Mouse (Mus musculus): ENCODE measurements around the gene Slc35g2. TPM values are rescaled to one million over a fixed set of nuclear protein-coding genes. Genes with fewer than 3 reads are reported as not detected.

The Slc35g2 gene
- polyA plus RNA-seq (2014; fragmentation: Nextera tagmentation; extraction: Ambion mirVana): 16.9 and 18.5 TPM in 2 replicates

DNA sequence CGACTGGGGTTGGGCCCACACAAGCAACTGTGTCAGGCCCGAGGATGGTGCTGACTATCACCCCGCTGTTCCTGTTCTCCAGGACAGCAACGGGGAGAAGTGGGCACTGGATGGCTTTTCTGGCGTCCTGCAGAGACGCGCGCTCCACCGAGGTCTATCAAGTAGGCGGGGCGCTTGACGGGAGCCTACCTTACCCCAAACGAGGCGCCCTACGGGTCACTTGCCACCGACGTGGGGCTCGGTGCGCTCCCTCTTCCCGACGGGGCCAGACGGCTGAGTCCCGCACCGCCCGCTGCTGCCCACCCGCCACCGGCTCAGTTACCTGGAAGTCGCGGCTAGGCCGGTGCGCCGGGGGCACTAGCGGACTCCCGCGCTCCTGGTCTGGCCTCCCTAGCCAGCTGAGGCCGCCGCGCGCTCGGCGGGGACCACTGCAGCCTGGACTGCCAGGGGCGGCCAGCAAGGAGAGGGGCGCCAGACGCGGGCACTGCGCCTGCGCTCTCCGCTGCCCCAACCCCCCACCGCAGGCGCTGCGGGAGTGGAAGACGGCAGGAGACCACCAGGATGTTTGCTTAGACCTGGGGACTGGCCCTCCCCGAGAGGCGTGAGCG is at the start of gene Slc35g2:
Slc35g2 (minus strand) TSS at position 465 of the 608 bp plus-strand sequence.
- no peaks in the 10 kb centered on the region for H3K27me3 ChIP-seq (ENCODE audit: control insufficient read depth, insufficient read depth, low read length)
- WGBS: under 1% methylated on average over 55 of the region's 55 CpGs

GRCm38 (mm10) chr9:100616947-100617346 is 46.1 kb upstream of the Slc35g2 start:
- Histone ChIP-seq H3K27me3 (ENCODE audit: control insufficient read depth, insufficient read depth, low read length) (no peaks in the 10 kb centered on the region), H3K4me1 (ENCODE audit: control insufficient read depth, insufficient read depth, low read length) (peaks cover 14% of the 10 kb centered on the region; the same call in 1 of the 2 replicates), H3K9ac (replicated peaks; ENCODE audit: low read length) (no peak overlapping the region), H3K4me3 (replicated peaks; ENCODE audit: low read depth, low read length) (no peak overlapping the region), H3K27ac (replicated peaks; ENCODE audit: low read depth, low read length) (no peak overlapping the region; the same call in 1 of the 2 replicates), H3K4me2 (ENCODE audit: low read length) (peak overlapping the region; percentile 33), H3K36me3 (ENCODE audit: control insufficient read depth, insufficient read depth, low read length) (no peaks in the 10 kb centered on the region), H3K9me3 (ENCODE audit: control insufficient read depth, low read length) (no peaks in the 10 kb centered on the region)
- peak; percentile 85 for DNase-seq
- 19% methylated on average over 11 of the region's 11 CpGs for WGBS
- ATAC-seq (ENCODE audit: low FRiP score, low TSS enrichment): no peak; the same call in 1 of the 2 replicates

More for the DNA sequence above, at the start of gene Slc35g2:
- Histone ChIP-seq H3K27ac (replicated peaks; ENCODE audit: low read depth, low read length) (peak within 1 kb of the TSS; percentile 74), H3K4me3 (replicated peaks; ENCODE audit: low read depth, low read length) (peak within 1 kb of the TSS; percentile 65), H3K9me3 (ENCODE audit: control insufficient read depth, low read length) (no peaks in the 10 kb centered on the region), H3K36me3 (ENCODE audit: control insufficient read depth, insufficient read depth, low read length) (no peaks in the 10 kb centered on the region), H3K9ac (replicated peaks; ENCODE audit: low read length) (peak within 1 kb of the TSS; percentile 69), H3K4me1 (ENCODE audit: control insufficient read depth, insufficient read depth, low read length) (peaks cover 9% of the 10 kb centered on the region; the same call in 1 of the 2 replicates), H3K4me2 (ENCODE audit: low read length) (peak within 1 kb of the TSS; percentile 72)
- DNase-seq: peak; percentile 89
- ATAC-seq (ENCODE audit: low FRiP score, low TSS enrichment): peak; percentile 89

DNA sequence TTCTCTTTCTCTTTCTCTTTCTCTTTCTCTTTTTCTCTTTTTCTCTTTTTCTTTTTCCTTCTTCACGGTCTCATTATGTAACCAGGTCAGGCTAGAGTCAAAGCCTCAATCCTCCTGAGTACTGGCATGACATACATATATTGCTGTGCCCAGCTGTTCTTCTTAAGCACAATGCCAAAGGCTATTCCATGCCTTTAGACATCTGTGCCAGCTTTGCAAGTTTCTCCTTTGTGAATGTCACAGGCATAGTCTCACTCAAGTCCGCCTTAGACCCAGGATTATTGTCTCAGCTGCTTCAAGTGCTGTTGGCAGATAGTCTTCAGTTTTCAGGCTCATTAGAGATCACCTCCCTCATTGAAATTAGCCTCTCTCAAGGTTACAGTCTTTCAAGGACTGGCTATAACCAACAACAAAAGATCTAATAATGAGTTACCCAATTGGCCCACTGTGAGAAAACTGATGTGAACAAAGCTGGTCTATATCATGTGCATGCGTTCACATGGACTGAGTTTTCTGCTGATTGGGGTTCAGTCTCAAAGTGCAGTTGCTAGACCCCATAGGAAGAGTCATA is 42.7 kb upstream of the Slc35g2 start:
- H3K4me2 ChIP-seq (ENCODE audit: low read length): no peak overlapping the region
- no peaks in the 10 kb centered on the region for H3K9me3 ChIP-seq (ENCODE audit: control insufficient read depth, low read length)
- no peak for ATAC-seq (ENCODE audit: low FRiP score, low TSS enrichment)
- H3K4me1 ChIP-seq (ENCODE audit: control insufficient read depth, insufficient read depth, low read length): peaks cover 11% of the 10 kb centered on the region; the same call in 1 of the 2 replicates
- H3K27me3 ChIP-seq (ENCODE audit: control insufficient read depth, insufficient read depth, low read length): no peaks in the 10 kb centered on the region
- H3K9ac ChIP-seq (replicated peaks; ENCODE audit: low read length): no peak overlapping the region
- H3K4me3 ChIP-seq (replicated peaks; ENCODE audit: low read depth, low read length): no peak overlapping the region
- WGBS: 74% methylated on average over 3 of the region's 3 CpGs
- no peaks in the 10 kb centered on the region for H3K36me3 ChIP-seq (ENCODE audit: control insufficient read depth, insufficient read depth, low read length)
- no peak overlapping the region for H3K27ac ChIP-seq (replicated peaks; ENCODE audit: low read depth, low read length)
- no peak for DNase-seq

- ATAC-seq (ENCODE audit: low FRiP score, low TSS enrichment): no peak
- no peak overlapping the region for H3K27ac ChIP-seq (replicated peaks; ENCODE audit: low read depth, low read length)
- H3K36me3 ChIP-seq (ENCODE audit: control insufficient read depth, insufficient read depth, low read length): no peaks in the 10 kb centered on the region
- no peak overlapping the region for H3K4me2 ChIP-seq (ENCODE audit: low read length)
- H3K9me3 ChIP-seq (ENCODE audit: control insufficient read depth, low read length): no peaks in the 10 kb centered on the region
- H3K4me1 ChIP-seq (ENCODE audit: control insufficient read depth, insufficient read depth, low read length): peaks cover 8% of the 10 kb centered on the region; the same call in 1 of the 2 replicates
- peak; percentile 69 for DNase-seq
- H3K9ac ChIP-seq (replicated peaks; ENCODE audit: low read length): no peak overlapping the region
- H3K4me3 ChIP-seq (replicated peaks; ENCODE audit: low read depth, low read length): no peak overlapping the region
- 38% methylated on average over 7 of the region's 7 CpGs for WGBS
- H3K27me3 ChIP-seq (ENCODE audit: control insufficient read depth, insufficient read depth, low read length): no peaks in the 10 kb centered on the region
Observed at GRCm38 (mm10) chr9:100605985-100606554, 35.2 kb upstream of the Slc35g2 start.

DNA sequence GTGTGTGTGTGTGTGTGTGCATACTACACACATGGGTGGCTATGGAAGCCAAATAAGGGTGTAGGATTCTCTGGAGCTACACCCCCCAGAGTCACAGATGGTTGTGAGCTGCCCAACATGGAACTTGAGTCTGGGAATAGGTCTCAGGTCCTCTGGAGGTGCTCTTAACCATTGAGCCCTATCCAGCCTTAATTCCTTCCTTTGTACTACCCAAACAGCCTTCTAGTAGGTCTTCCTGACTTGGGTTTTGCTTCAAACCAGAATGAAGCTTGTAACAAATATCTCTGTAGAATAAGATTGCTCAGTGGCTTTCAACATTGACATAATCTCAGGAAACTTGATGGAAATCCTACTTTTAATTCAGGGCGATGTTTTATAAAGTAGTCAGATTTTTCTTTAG is 34.6 kb upstream of the Slc35g2 start:
- Histone ChIP-seq H3K9me3 (ENCODE audit: control insufficient read depth, low read length) (no peaks in the 10 kb centered on the region), H3K4me3 (replicated peaks; ENCODE audit: low read depth, low read length) (no peak overlapping the region), H3K36me3 (ENCODE audit: control insufficient read depth, insufficient read depth, low read length) (no peaks in the 10 kb centered on the region), H3K4me1 (ENCODE audit: control insufficient read depth, insufficient read depth, low read length) (peaks cover 8% of the 10 kb centered on the region; the same call in 1 of the 2 replicates), H3K27me3 (ENCODE audit: control insufficient read depth, insufficient read depth, low read length) (no peaks in the 10 kb centered on the region), H3K9ac (replicated peaks; ENCODE audit: low read length) (no peak overlapping the region), H3K4me2 (ENCODE audit: low read length) (no peak overlapping the region), H3K27ac (replicated peaks; ENCODE audit: low read depth, low read length) (no peak overlapping the region)
- no peak for DNase-seq
- no peak for ATAC-seq (ENCODE audit: low FRiP score, low TSS enrichment)
- 93% methylated on average over 1 of the region's 1 CpGs for WGBS

- WGBS: 82% methylated on average over 5 of the region's 5 CpGs
- Histone ChIP-seq H3K27ac (replicated peaks; ENCODE audit: low read depth, low read length) (no peak overlapping the region), H3K27me3 (ENCODE audit: control insufficient read depth, insufficient read depth, low read length) (no peaks in the 10 kb centered on the region), H3K4me2 (ENCODE audit: low read length) (no peak overlapping the region), H3K9ac (replicated peaks; ENCODE audit: low read length) (no peak overlapping the region), H3K4me3 (replicated peaks; ENCODE audit: low read depth, low read length) (no peak overlapping the region), H3K4me1 (ENCODE audit: control insufficient read depth, insufficient read depth, low read length) (peaks cover 22% of the 10 kb centered on the region), H3K9me3 (ENCODE audit: control insufficient read depth, low read length) (no peaks in the 10 kb centered on the region), H3K36me3 (ENCODE audit: control insufficient read depth, insufficient read depth, low read length) (no peaks in the 10 kb centered on the region)
- ATAC-seq (ENCODE audit: low FRiP score, low TSS enrichment): no peak
- no peak for DNase-seq
Observed at GRCm38 (mm10) chr9:100603156-100603555, 32.3 kb upstream of the Slc35g2 start.

GRCm38 (mm10) chr9:100602130-100602529 is 31.2 kb upstream of the Slc35g2 start:
- H3K36me3 ChIP-seq (ENCODE audit: control insufficient read depth, insufficient read depth, low read length): no peaks in the 10 kb centered on the region
- H3K4me2 ChIP-seq (ENCODE audit: low read length): no peak overlapping the region
- H3K4me1 ChIP-seq (ENCODE audit: control insufficient read depth, insufficient read depth, low read length): peaks cover 22% of the 10 kb centered on the region
- WGBS: 95% methylated on average over 1 of the region's 1 CpGs
- DNase-seq (no peak), ATAC-seq (ENCODE audit: low FRiP score, low TSS enrichment) (no peak)
- H3K27me3 ChIP-seq (ENCODE audit: control insufficient read depth, insufficient read depth, low read length): no peaks in the 10 kb centered on the region
- H3K4me3 ChIP-seq (replicated peaks; ENCODE audit: low read depth, low read length): no peak overlapping the region
- H3K9ac ChIP-seq (replicated peaks; ENCODE audit: low read length): no peak overlapping the region
- H3K9me3 ChIP-seq (ENCODE audit: control insufficient read depth, low read length): no peaks in the 10 kb centered on the region
- no peak overlapping the region for H3K27ac ChIP-seq (replicated peaks; ENCODE audit: low read depth, low read length)

- ATAC-seq (ENCODE audit: low FRiP score, low TSS enrichment): no peak
- peaks cover 14% of the 10 kb centered on the region for H3K4me1 ChIP-seq (ENCODE audit: control insufficient read depth, insufficient read depth, low read length)
- no peak overlapping the region for H3K27ac ChIP-seq (replicated peaks; ENCODE audit: low read depth, low read length)
- no peaks in the 10 kb centered on the region for H3K36me3 ChIP-seq (ENCODE audit: control insufficient read depth, insufficient read depth, low read length)
- WGBS: 31% methylated on average over 3 of the region's 3 CpGs
- H3K4me2 ChIP-seq (ENCODE audit: low read length): no peak overlapping the region
- no peak overlapping the region for H3K9ac ChIP-seq (replicated peaks; ENCODE audit: low read length)
- no peak overlapping the region for H3K4me3 ChIP-seq (replicated peaks; ENCODE audit: low read depth, low read length)
- no peaks in the 10 kb centered on the region for H3K27me3 ChIP-seq (ENCODE audit: control insufficient read depth, insufficient read depth, low read length)
- H3K9me3 ChIP-seq (ENCODE audit: control insufficient read depth, low read length): 0 out of 2 replicates have a peak, but pooled peaks cover 3% of the 10 kb centered on the region
- DNase-seq: peak; percentile 69
Observed at GRCm38 (mm10) chr9:100599761-100600328, 29.0 kb upstream of the Slc35g2 start.
